Mouse (Mus musculus): Measurements from ENCODE around the gene Mvb12b.

DNA sequence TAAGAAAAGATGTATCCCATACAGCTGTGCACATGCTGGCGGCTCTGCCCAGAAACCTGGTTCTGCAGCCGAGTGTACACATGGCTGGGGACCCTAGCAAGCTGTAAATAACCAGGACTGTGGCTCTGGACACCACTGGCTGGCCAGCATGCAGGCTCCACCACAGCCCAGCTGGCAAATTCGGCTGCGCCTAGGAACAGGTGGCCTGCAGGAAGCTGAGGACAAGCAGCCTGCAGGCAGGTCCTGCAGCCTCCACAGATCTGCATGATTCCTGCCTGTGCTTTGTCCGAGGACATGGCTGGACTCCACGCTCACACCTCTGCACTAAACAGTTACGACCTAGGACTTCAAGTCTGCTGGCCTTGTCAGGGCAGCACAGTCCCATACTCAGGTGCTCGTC lies 172.8 kb downstream of the Mvb12b start:
- TF ChIP-seq CTCF (conservative IDR thresholded peaks at IDR 0.05; ENCODE audit: low read length) (no peak), NANOG (IDR thresholded peaks at IDR 0.05; ENCODE audit: borderline replicate concordance, low read length) (no peak), POU5F1 (IDR thresholded peaks at IDR 0.05; ENCODE audit: borderline replicate concordance, low read length) (no peak)

Measured in E14TG2a.4 (cell line).